Mouse (Mus musculus): ENCODE measurements at regions not wholly inside any gene's neighbourhood (a gene's known extent, or its start where the extent isn't known, plus 50 kb on each side); places are given as distances from the start of the nearest gene placed in this dataset.

DNA sequence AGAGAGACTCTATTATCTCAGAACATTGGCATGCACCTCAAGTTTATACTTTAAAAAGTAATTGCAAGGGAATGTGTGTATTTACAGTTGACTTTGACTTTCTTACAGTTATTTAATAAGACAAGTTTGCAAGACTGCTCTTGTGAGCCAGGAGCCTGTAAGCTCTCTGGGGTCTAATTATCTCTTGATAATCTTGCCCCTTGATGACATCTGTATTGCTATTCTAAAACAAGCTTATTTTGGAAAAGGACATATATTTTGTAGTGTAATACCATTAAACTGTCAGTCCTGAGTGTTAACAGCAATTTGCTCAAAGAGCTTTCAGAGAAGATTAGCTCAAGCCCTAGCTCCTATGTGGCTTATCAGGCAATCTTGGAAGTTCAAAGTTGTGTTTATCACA is 445.4 kb upstream of the Slit2 start:
- no peak for TF ChIP-seq CTCF (IDR thresholded peaks at IDR 0.05; ENCODE audit: low read depth)
- TF ChIP-seq EP300 (optimal IDR thresholded peaks at IDR 0.05), result no peak
